ENCODE assay signal across 8 mouse cellular contexts in the genomic region with DNA sequence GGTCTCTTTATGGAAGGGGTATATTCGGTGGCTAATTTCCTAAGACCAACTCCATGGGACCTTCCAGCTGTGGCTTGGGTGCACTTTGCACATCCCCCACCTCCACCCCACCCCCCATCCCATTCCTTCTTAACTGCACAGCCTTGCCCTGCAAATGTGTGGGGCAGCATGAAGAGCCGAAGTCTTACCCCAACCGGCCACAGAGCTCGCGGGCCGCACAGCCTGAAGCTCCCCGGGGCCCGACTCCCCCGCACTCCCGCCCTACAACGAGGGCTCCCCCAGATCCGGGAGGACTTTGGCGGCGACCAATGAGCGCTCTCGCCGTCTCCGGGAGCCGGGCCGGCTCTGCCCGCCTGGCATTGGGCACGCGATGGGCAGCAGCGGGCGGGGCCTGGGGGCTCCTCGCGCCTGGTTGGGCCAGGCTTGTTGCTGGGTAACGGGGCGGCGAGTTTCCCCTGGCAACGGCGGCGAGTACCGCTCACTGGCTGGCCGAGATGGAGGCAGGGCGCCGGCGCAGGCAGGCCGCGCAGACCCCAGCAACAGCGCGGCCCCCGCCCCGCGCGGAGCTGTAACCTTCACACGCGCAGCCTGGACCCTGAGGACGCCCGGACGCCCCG. TPM values are rescaled to one million over a fixed set of nuclear protein-coding genes. Genes with fewer than 3 reads are reported as not detected.
DNase-seq lines count a peak whose midpoint lies in the region; ATAC-seq lines count a peak whose summit lies in the region.

No protein-coding gene starts in this region.

- under 1% methylated on average over 51 of the region's 52 CpGs for WGBS in hindbrain, embryonic 13.5 days

- H3K4me1 ChIP-seq in hindbrain, embryonic 13.5 days (replicated peaks): peaks cover 40% of the 10 kb centered on the region

- H3K9ac ChIP-seq in hindbrain, embryonic 13.5 days: peak overlapping the region; percentile 68

- DNase-seq in NIH3T3 (ENCODE audit: low read depth): peak; percentile 89
- DNase-seq in cerebellum, postnatal 14 days: peak; percentile 97 to 98
- peak; percentile 86 to 92 for DNase-seq in frontal cortex, postnatal 25 days (ENCODE audit: low spot score in 2 of 2)
- DNase-seq in left cerebral cortex, adult 11 months (ENCODE audit: low spot score): peak; percentile 90
- DNase-seq in lung, postnatal 25 days (ENCODE audit: low spot score): peak; percentile 91
- peak; percentile 92 for DNase-seq in retina, embryonic 14.5 days (ENCODE audit: low spot score)
- peak; percentile 64 to 77 for DNase-seq in thymus, postnatal 36 days

- H3K9me3 ChIP-seq in hindbrain, embryonic 13.5 days: no peaks in the 10 kb centered on the region

- H3K4me2 ChIP-seq in hindbrain, embryonic 13.5 days: peak overlapping the region; percentile 85

- H3K4me3 ChIP-seq in hindbrain, embryonic 13.5 days: peak overlapping the region; percentile 50

- H3K27me3 ChIP-seq in hindbrain, embryonic 13.5 days: no peaks in the 10 kb centered on the region

- peak; percentile 91 for ATAC-seq in hindbrain, embryonic 13.5 days (ENCODE audit: low FRiP score)

- H3K36me3 ChIP-seq in hindbrain, embryonic 13.5 days: no peaks in the 10 kb centered on the region

- H3K27ac ChIP-seq in hindbrain, embryonic 13.5 days: peak overlapping the region; percentile 82

RNA-seq across cellular contexts. Expression of a gene that starts 8.7 kb away (rescaled TPM):
- 24.0 and 24.2 TPM in 2 replicates for polyA plus RNA-seq in hindbrain, embryonic 13.5 days (2015; fragmentation: Nextera tagmentation; extraction: Ambion mirVana)

RNA-seq across cellular contexts. Expression of a gene that starts 12.9 kb away (rescaled TPM):
- 23.9 and 27.9 TPM in 2 replicates for polyA plus RNA-seq in hindbrain, embryonic 13.5 days (2015; fragmentation: Nextera tagmentation; extraction: Ambion mirVana)

RNA-seq across cellular contexts. Expression of a gene that starts 26.1 kb away (rescaled TPM):
- 33.4 and 33.8 TPM in 2 replicates for polyA plus RNA-seq in hindbrain, embryonic 13.5 days (2015; fragmentation: Nextera tagmentation; extraction: Ambion mirVana)

RNA-seq across cellular contexts. Expression of a gene that starts 40.2 kb away (rescaled TPM):
- polyA plus RNA-seq in hindbrain, embryonic 13.5 days (2015; fragmentation: Nextera tagmentation; extraction: Ambion mirVana): 1.7 and 2.3 TPM in 2 replicates

RNA-seq across cellular contexts. Expression of a gene that starts 55.6 kb away (rescaled TPM):
- polyA plus RNA-seq in hindbrain, embryonic 13.5 days (2015; fragmentation: Nextera tagmentation; extraction: Ambion mirVana): 0.08 and 0.14 TPM in 2 replicates

Comparison
In these comparisons a context has a peak if more than half of its experiments do, and no peak if none do; other contexts are left out.
1. Peak in every context shown above with its lines: DNase-seq, ATAC-seq, H3K4me3 ChIP-seq and H3K27ac ChIP-seq.